Mouse (Mus musculus) forebrain, embryonic 12.5 days (tissue): Measurements from ENCODE around the gene Atn1. TPM values are rescaled to one million over a fixed set of nuclear protein-coding genes. Genes with fewer than 3 reads are reported as not detected.

Source experiments
- ATAC-seq: fragments of 200-750 bp; cut with Nextera tagmentation; 2 replicates; pipeline ENCODE4 v1.8.0; 2017; ENCODE audit warnings: moderate TSS enrichment; ENCODE audit not compliant: low FRiP score
- H3K27ac ChIP-seq: fragments of 300-500 bp; sonication (generic); 2 replicates; pipeline ENCODE4 v1.5.1; 2016; ENCODE audit warnings: mild to moderate bottlenecking
- H3K27me3 ChIP-seq: fragments of 300-500 bp; sonication (generic); 2 replicates; pipeline ENCODE4 v1.6.1; 2016; ENCODE audit warnings: mild to moderate bottlenecking
- H3K36me3 ChIP-seq: fragments of 300-500 bp; sonication (generic); replicated peaks from 2 replicates; pipeline ENCODE4 v1.6.1; 2016; ENCODE audit warnings: mild to moderate bottlenecking
- H3K4me1 ChIP-seq: fragments of 300-500 bp; sonication (generic); 2 replicates; pipeline ENCODE4 v1.6.1; 2016
- H3K4me2 ChIP-seq: fragments of 300-500 bp; sonication (generic); 2 replicates; pipeline ENCODE4 v1.6.1; 2016; ENCODE audit warnings: mild to moderate bottlenecking, moderate library complexity
- H3K4me3 ChIP-seq: fragments of 300-500 bp; sonication (generic); replicated peaks from 2 replicates; pipeline ENCODE4 v1.5.1; 2016; ENCODE audit warnings: mild to moderate bottlenecking
- H3K9ac ChIP-seq: fragments of 300-500 bp; sonication (generic); 2 replicates; pipeline ENCODE4 v1.6.1; 2016; ENCODE audit warnings: mild to moderate bottlenecking
- H3K9me3 ChIP-seq: fragments of 300-500 bp; sonication (generic); 2 replicates; pipeline ENCODE4 v1.6.1; 2016
- WGBS: fragments of 180-500 bp; shearing (Covaris S2); methylation state at CpG from one replicate; pipeline ENCODE4 v1.1.7; 2016; 5-methylcytosine and 5-hydroxymethylcytosine counted together
- polyA plus RNA-seq: library from polyadenylated mRNA; unstranded; fragments of >200 nt; fragmentation: Nextera tagmentation; extraction: Ambion mirVana; gene quantifications from 2 replicates; pipeline ENCODE4 v1.2.1, GENCODE M21; 2016

The Atn1 gene
- polyA plus RNA-seq, 1 experiment from 2014 or later: 17.6 TPM

DNA sequence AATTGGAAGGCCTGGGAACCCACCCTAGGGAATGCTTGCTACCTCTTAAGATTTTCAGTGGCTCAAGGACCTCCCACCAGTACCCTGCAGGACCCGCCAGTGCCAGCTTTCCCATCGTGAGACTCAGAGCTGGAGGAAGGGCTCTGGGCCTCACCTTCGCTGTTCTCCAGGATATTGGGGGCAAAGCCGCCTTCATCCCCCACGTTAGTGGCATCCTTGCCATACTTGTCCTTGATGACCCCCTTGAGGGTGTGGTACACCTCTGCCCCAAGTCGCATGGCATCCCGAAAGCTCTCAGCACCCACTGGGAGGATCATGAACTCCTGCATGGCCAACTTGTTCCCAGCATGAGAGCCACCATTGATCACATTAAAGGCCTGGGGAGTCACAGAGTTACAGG is 9.6 kb upstream of the Atn1 start:
- peaks cover 38% of the 10 kb centered on the region for H3K27me3 ChIP-seq

DNA sequence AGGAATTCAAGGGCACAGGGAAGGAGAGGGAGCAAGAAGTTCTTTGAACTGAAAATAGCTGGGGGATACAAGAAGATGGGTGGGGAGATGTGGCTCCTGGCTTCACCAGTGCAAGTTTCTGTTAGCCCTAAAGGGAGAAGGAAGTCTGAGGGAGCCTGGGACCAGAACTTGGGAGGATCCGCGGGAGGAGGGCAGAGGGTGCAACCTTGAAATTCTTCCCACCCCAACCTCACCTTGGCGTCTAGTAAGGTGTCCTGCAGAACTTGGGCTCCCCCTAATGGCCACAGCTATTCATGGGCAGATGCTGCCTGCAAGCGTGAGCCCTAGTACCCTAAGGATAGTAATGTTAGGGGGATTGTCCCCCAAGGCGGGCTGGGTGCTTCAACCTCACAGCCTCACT is 2.9 kb upstream of the Atn1 start:
- 3% methylated on average over 5 of the region's 5 CpGs for WGBS
- Histone ChIP-seq H3K4me1 (peaks cover 39% of the 10 kb centered on the region), H3K27ac (peak overlapping the region; percentile 98), H3K9me3 (no peaks in the 10 kb centered on the region), H3K4me2 (peak overlapping the region; percentile 76; the same call in 1 of the 2 replicates), H3K9ac (peak overlapping the region; percentile 97; the same call in 1 of the 2 replicates), H3K36me3 (no peaks in the 10 kb centered on the region), H3K4me3 (no peak overlapping the region), H3K27me3 (no peaks in the 10 kb centered on the region)
- ATAC-seq: peak; percentile 18; the same call in 1 of the 2 replicates

More for the DNA sequence above, 9.6 kb upstream of the Atn1 start:
- Histone ChIP-seq H3K27ac (no peak overlapping the region), H3K4me2 (no peak overlapping the region), H3K9ac (no peak overlapping the region), H3K36me3 (no peaks in the 10 kb centered on the region), H3K4me3 (no peak overlapping the region), H3K9me3 (no peaks in the 10 kb centered on the region), H3K4me1 (peaks cover 24% of the 10 kb centered on the region)
- 91% methylated on average over 7 of the region's 7 CpGs for WGBS
- no peak for ATAC-seq

DNA sequence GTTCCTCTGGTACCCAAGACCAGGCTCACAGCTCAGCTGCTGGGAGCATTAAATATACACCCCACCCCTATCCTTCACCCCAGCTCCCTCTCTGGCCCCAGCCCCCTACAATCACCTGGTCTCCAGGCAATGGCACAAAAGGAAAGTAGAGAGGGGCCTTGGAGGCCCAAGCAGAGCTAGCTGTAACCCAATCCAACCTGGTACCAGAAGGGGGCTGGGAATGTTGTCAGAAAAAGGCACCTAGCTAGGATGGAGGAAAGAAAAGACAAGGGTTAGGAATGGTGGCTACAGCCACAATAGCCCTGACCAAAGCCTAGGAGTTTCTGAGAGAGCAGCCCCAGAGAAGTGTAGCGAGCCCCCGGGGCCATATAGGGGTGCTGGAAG is 2.5 kb upstream of the Atn1 start:
- Histone ChIP-seq H3K27ac (peak overlapping the region; percentile 98), H3K36me3 (no peaks in the 10 kb centered on the region), H3K27me3 (no peaks in the 10 kb centered on the region), H3K4me2 (peak overlapping the region; percentile 76), H3K9ac (peak overlapping the region; percentile 97; the same call in 1 of the 2 replicates), H3K4me1 (peaks cover 43% of the 10 kb centered on the region), H3K9me3 (no peaks in the 10 kb centered on the region), H3K4me3 (no peak overlapping the region)
- 54% methylated on average over 2 of the region's 2 CpGs for WGBS
- ATAC-seq: no peak

DNA sequence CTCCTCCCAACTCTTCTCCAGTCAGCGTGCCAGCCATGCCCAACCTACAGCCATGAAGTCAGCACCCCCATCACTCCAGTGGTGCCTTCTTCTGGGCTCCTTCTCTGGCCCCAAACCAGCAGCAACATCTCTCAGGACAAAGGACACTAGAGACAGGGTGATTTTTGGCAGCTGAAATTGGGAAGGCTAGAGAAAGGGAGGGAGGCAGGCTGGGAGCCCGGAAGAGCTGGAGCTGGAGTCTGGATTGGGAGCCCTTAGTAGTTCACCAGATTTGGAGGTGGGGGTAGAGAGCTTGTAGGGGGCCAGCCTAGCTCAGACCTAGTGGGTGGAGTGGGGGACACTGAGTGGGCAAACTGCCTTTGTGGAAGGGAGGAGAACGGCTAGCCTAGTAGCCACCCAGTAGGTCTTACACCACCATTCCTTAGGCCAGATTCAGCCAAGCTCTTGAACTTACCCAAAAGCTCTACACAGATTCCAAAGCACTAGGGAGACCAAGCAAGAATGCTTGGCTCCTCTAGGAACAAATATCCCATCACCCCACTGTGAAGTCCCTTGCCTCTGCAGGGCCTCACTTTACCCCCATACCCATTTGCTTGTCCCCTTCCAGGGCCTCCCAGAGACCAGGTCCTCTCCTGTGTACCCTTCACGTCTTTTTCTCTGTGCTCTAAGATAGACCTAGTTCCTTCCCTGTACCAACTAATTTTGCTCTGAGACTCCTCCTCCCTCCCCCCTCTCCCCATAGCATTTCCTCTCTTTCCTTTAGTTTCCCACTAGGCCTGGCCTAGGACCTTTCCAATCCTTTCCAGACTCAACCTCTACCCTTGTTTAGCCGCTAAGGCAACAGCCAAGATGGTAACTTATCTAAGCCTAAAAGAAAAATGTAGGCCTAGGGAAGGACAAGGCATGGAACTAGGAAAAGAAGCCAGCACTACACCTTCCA is 1.9 kb upstream of the Atn1 start:
- Histone ChIP-seq H3K27me3 (no peaks in the 10 kb centered on the region), H3K27ac (peak overlapping the region; percentile 98), H3K36me3 (no peaks in the 10 kb centered on the region; the same call in 1 of the 2 replicates), H3K4me3 (peak overlapping the region; percentile 89), H3K9me3 (no peaks in the 10 kb centered on the region), H3K9ac (peak overlapping the region; percentile 97), H3K4me1 (peaks cover 49% of the 10 kb centered on the region), H3K4me2 (peak overlapping the region; percentile 76)
- peak; percentile 19; the same call in 1 of the 2 replicates for ATAC-seq
- WGBS: 28% methylated on average over 5 of the region's 5 CpGs

DNA sequence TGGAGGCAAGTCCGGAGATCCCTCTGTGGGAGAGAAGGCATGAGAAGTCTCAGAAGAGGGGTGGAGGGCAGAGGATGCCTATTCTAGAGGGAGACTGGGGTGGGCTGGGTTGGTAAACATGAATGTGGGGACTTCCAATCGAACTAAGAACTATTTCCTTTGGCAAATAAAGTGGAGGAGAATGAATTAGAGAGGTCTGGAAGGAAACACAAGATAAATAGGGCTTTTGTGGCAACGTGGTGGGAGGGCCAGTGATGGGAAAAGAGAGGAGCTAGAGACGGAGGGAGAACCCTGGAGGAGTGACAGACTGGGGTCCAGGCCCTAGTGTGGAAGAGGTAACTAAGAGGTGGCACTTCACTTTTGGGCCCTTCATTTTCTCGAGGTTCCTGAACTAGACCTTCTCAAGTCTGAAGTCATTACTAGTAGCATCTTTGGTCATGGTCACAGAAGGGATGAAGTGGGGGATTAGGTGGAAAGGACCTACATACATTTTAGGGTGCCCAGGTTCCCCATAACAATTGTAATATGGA is 1.1 kb upstream of the Atn1 start:
- 4% methylated on average over 5 of the region's 5 CpGs for WGBS
- peak overlapping the region; percentile 76 for H3K4me2 ChIP-seq

DNA sequence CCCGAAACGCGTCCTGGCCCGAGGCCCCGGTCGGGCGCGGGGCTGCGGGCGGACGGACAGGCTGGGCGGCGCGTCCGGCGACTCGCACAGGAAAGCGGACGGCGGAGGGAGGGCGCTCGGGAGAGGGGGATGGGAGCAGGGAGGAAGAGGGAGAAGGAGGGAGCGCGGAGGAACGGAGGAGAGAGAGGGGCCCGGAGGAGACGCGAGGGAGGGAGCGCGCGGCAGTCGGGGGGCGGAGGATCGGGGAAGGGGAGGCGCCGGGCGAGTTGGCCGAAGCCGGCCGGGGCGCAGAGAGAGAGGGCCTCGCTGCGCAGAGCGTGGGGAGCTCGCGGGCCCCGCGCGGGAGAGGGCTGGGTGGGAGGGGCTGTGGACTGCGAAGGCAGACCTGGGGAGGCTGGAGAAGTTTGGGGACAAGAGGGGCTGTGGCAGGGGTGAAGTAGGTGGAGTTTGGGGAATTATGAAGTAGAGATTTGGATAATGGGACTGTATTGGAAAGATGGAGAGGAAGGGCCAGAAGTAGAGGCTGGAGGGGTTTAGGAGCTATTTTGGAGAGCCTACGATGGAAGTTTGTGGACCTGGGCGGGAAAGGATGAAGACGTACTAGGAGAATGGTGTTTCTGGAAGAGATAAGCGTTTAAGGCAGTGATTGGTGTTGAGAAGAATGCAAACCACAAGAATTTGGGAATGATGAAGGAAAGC is 477 bp upstream of the Atn1 start:
- peak; percentile 74 for ATAC-seq
- WGBS: under 1% methylated on average over 52 of the region's 54 CpGs
- H3K9ac ChIP-seq: peak overlapping the region; percentile 97

More for the DNA sequence above, 1.1 kb upstream of the Atn1 start:
- Histone ChIP-seq H3K4me1 (peaks cover 49% of the 10 kb centered on the region), H3K36me3 (no peaks in the 10 kb centered on the region; the same call in 1 of the 2 replicates), H3K9ac (peak overlapping the region; percentile 97), H3K27me3 (no peaks in the 10 kb centered on the region), H3K9me3 (no peaks in the 10 kb centered on the region), H3K4me3 (peak overlapping the region; percentile 89), H3K27ac (peak overlapping the region; percentile 98)
- no peak for ATAC-seq

DNA sequence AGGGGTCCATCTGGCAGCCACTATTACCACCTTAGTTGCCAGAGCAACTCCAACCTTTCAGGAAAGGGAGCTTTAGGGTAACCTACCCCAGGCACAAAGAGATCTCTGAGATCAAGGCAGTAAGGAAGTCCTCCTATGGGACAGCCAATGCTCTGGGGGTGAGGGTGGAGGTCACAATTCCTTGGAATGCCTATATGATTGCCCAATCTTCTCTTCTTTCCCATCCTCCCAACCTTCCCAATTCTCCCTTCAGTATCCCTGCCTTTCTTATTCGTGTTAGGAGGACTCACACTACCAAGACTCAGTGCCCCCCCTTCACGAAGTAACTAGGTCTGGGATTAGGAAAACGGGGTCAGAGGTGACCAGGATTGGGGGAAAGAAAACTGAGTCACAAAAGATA is 1.0 kb downstream of the Atn1 start:
- Histone ChIP-seq H3K27ac (peak overlapping the region; percentile 98), H3K9ac (peak overlapping the region; percentile 97)

More for the DNA sequence above, 477 bp upstream of the Atn1 start:
- Histone ChIP-seq H3K4me3 (peak overlapping the region; percentile 89), H3K4me2 (peak overlapping the region; percentile 76), H3K27me3 (no peaks in the 10 kb centered on the region), H3K4me1 (peaks cover 49% of the 10 kb centered on the region), H3K9me3 (no peaks in the 10 kb centered on the region), H3K36me3 (no peaks in the 10 kb centered on the region; the same call in 1 of the 2 replicates), H3K27ac (peak overlapping the region; percentile 98)

DNA sequence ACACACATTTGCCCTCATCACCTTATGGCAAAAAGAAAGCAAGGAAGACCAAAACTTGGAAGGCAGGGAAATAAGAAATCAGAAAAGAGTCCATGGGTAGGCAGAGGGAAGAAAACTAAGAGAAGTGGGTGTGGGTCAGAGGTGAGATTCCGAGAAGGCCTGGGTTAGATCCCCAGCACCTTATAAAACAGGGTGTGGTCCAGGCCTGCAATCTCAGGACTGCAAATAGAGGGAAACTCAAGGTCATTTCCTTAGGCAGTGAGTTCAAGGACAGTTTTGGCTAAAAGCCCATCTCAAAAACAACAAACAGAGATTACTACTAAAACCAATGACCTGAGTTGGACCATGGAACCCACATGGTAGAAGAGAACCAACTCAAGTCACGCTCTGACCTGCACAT is 2.5 kb downstream of the Atn1 start:
- no peak overlapping the region for H3K27ac ChIP-seq
- WGBS: 98% methylated on average over 2 of the region's 2 CpGs

More for the DNA sequence above, 1.0 kb downstream of the Atn1 start:
- peak overlapping the region; percentile 89 for H3K4me3 ChIP-seq
- no peaks in the 10 kb centered on the region for H3K27me3 ChIP-seq
- H3K4me1 ChIP-seq: peaks cover 49% of the 10 kb centered on the region
- no peaks in the 10 kb centered on the region; the same call in 1 of the 2 replicates for H3K36me3 ChIP-seq
- H3K9me3 ChIP-seq: no peaks in the 10 kb centered on the region
- 4% methylated on average over 3 of the region's 3 CpGs for WGBS
- H3K4me2 ChIP-seq: peak overlapping the region; percentile 76
- ATAC-seq: no peak

DNA sequence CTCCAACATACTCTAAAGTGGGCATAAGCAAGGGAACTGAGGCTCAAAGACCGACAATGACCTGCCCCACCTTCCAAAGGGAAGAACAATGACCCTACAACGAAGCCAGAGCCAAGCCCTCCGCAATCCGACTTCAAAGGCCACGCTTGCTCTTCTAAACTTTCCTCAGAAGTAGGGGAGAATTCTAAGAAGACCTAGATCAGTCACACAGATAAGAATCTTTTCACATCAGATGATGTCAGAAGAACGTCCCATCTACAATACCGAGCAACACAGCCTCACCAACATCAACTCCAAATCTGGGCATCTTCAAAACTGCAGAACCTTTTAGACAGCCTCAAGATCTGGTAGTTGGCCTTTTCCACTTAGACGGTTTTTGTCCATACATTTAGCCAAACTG is 5.9 kb downstream of the Atn1 start:
- 85% methylated on average over 8 of the region's 8 CpGs for WGBS
- no peak overlapping the region for H3K4me3 ChIP-seq
- no peak overlapping the region for H3K9ac ChIP-seq
- H3K9me3 ChIP-seq: no peaks in the 10 kb centered on the region
- no peaks in the 10 kb centered on the region for H3K27me3 ChIP-seq
- ATAC-seq: no peak
- H3K27ac ChIP-seq: no peak overlapping the region
- H3K4me2 ChIP-seq: no peak overlapping the region
- H3K4me1 ChIP-seq: peaks cover 37% of the 10 kb centered on the region
- H3K36me3 ChIP-seq: peaks cover 38% of the 10 kb centered on the region

More for the DNA sequence above, 2.5 kb downstream of the Atn1 start:
- H3K4me3 ChIP-seq: no peak overlapping the region
- H3K9ac ChIP-seq: 0 out of 2 replicates have a peak overlapping the region, but pooled peaks have one; percentile 1
- no peak overlapping the region for H3K4me2 ChIP-seq
- ATAC-seq: no peak
- H3K9me3 ChIP-seq: no peaks in the 10 kb centered on the region
- peaks cover 43% of the 10 kb centered on the region for H3K4me1 ChIP-seq
- peaks cover 10% of the 10 kb centered on the region for H3K36me3 ChIP-seq
- no peaks in the 10 kb centered on the region for H3K27me3 ChIP-seq

DNA sequence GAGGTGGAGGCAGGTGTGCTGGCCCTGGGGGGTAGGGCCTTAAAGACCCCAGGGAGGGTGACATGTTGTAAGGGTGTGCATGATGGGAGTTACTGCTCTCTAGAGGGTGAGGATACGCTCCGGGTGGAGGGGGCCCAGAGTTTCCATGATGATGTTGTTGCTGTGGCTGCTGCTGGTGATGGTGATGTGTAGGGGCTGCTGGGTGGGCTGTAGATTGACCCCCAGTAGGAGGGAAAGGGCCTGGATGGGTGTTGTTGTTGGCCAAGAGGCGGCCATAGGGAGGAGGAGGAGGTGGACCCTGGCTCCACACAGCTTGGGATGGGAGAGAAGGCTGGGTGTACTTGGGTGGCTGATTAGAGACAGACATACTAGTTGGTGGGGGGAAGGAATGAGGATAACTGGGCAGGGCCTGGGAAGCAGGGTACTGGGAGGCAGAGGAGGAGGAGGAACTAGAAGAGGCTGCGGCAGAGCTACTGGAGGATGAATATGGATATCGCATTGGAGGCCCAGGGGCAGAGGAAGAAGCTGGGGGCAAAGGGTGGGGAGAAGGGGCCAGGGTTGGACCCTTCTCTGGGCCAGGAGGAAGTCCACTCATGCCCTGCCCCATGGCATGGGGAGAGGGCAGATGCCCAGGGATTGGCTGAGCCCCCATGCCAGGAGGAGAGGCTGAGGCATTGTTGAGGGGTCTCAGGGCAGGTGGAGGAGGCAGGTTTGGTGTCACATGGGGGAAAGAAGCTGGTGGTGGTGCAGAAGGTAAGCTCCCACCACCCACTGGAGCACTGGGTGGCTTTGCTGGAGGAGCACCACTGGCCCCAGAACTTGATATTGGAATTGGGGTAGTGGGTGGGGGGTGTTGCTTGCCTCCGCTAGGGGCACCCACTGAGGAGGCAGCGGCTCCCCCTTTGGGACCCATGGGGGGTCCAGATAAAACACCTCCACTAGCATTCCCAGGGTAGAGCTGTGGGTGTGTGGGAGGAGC is 9.4 kb downstream of the Atn1 start:
- no peak for ATAC-seq
- Histone ChIP-seq H3K4me2 (peak overlapping the region; percentile 92), H3K4me3 (peak overlapping the region; percentile 54), H3K9me3 (no peaks in the 10 kb centered on the region), H3K27ac (peak overlapping the region; percentile 92; the same call in 1 of the 2 replicates), H3K9ac (peak overlapping the region; percentile 85; the same call in 1 of the 2 replicates), H3K27me3 (no peaks in the 10 kb centered on the region), H3K4me1 (peaks cover 21% of the 10 kb centered on the region), H3K36me3 (peaks cover 67% of the 10 kb centered on the region)
- 93% methylated on average over 7 of the region's 7 CpGs for WGBS

DNA sequence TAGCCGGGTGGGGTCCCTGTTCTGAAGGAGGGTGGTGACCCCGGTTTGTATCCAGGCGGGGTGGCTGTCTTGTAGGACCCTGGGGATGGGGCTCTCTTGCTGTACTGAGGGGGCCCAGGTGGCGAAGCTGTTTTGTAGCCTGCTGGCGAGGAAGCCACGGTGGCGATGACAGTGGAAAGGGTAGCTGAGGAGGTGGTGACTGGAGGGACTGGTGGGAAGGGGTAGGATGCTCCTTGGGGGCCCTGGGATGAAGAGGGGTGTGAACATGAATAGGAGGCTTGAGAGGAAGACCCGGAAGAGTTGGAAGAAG is 10.1 kb downstream of the Atn1 start:
- Histone ChIP-seq H3K4me3 (peak overlapping the region; percentile 54), H3K4me2 (peak overlapping the region; percentile 92), H3K27me3 (no peaks in the 10 kb centered on the region), H3K4me1 (peaks cover 26% of the 10 kb centered on the region), H3K36me3 (peaks cover 67% of the 10 kb centered on the region), H3K27ac (peak overlapping the region; percentile 92), H3K9ac (peak overlapping the region; percentile 85), H3K9me3 (no peaks in the 10 kb centered on the region)
- 24% methylated on average over 8 of the region's 8 CpGs for WGBS
- peak; percentile 5; the same call in 1 of the 2 replicates for ATAC-seq
